Mouse (Mus musculus) ES-Bruce4 (cell line): ENCODE measurements around the gene Orm2.

Experiments
- CTCF ChIP-seq: IDR thresholded peaks from one replicate; pipeline ENCODE4 v1.8.1; 2011; ENCODE audit warnings: low read depth, low read length
- POLR2A ChIP-seq: IDR thresholded peaks from one replicate; pipeline ENCODE4 v1.8.1; 2011; ENCODE audit warnings: low read length; ENCODE audit not compliant: insufficient read depth

DNA sequence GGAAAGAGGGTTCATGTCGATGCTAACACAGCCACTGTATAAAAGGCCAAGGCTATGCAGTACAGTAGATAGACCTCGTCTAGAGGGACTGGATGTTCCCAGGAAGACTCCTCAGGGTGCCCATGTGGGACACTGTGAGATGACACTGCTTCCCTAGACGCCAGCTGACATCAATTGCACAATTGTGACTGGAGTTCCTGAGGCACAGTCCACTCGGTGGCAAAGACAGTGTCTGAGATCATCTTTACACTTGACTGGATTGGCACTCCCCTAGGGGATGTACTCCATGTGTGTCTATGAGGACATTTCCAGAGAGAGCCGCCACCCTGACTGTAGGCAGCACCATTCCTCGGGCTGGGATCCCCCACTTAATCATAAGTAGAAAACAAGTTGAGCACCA is 13.7 kb upstream of the Orm2 start:
- TF ChIP-seq CTCF (no peak), POLR2A (no peak)
